Mouse (Mus musculus) kidney, postnatal 14 days (tissue): ENCODE results near the gene Phtf2.
"Not testable (repeated sequence)": the region's sequence is repeated elsewhere in the genome, so short reads cannot be mapped to it uniquely, and the experiment has no call there.

Experiments
- DNase-seq: peaks from one replicate; pipeline ENCODE4 v3.0.0; 2022; ENCODE audit warnings: mixed read lengths

Gene Phtf2

DNA sequence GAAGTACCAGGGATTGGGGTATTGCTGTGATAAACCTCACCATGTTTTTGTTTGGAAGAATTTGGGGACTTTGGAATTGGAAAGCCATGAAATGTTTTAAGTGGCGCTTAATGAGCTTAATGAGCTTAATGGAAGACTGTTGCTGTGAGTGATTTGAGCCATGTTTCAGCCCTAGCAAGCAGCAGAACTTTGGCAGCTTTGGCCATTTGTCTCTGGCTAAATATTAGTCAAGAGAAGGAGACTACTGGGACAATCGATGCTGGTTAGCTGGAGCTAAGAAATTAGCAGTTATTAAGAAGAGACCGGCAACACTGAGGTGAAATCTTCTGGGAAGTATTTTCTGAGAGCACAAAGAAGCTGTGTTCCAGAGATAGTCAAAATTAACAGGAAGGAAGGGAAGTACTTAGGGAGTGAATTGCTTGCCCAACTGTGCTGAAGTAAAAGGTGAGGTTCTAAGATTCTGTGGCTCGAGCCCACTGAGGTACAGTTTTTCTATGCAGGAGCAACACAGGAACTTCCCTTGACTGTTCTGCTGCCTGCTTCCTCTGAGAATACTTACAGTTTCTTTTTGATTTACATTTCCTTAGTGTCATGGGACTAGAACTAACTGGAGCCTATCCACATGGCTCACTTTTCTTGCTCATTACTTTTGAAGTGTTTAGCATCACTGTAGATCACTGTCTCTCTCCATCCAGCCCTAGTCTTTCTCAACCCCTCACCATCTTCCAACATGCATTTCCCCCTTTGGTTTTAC lies 17.5 kb downstream of the Phtf2 start:
- DNase-seq: peak; percentile 24

DNA sequence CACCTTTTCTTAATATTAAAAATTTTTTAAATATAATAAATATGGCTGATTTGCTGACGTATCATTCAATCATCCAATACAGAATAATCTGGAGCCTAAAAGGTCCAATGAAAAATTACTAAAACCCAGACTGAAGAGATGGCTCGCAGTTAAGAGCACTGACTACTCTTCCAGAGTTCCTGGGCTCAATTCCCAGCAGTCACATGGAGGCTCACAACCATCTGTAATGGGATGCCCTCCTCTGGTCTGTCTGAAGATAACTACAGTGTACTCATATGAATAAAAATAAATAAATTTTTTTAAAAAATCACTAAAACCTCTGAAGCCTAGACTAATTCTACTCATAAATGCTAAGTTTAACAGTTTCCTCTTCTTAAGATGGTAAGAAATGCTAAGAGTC lies 20.0 kb downstream of the Phtf2 start:
- no peak for DNase-seq

DNA sequence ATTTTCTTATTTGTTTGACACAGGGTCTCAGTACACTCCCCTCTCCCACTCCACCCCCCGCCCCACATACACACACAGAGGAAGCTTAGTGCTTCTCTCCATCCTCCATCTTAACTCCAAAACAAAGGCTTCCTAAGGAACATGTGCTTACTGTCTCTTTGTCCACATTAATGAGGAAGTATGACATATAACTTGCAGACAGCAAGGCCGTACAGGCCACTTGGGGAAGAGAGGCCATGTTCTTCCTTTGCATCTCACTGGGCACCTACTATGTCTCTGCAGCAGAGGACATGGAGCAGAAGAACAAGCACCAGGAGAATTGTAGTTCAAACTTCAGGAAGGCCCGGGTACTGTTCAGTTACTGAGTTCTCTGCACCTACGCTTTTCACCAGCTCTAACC lies 21.4 kb downstream of the Phtf2 start:
- no peak for DNase-seq

- no peak for DNase-seq
Measured at GRCm38 (mm10) chr5:20858404-20858803, 23.5 kb downstream of the Phtf2 start.

DNA sequence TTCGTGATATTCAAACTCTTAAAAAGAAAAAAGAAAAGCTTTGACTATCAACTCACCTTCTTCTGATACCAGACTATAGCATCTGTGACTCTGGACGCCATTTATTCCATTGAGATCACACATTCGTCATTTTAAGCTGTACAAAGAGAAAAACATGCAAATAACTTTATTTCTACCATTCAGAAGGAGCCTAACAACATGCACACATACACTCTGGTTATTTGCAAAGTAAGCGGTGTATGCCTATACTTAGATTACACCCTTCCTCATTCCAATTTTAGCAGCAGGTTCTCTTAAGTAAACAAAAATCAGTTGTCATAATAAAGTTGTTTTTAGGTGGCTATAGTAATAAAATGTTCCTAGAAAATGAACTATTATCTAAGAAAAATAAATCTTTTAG lies 26.9 kb downstream of the Phtf2 start:
- no peak for DNase-seq

GRCm38 (mm10) chr5:20847010-20847409 lies 34.9 kb downstream of the Phtf2 start:
- DNase-seq: no peak

DNA sequence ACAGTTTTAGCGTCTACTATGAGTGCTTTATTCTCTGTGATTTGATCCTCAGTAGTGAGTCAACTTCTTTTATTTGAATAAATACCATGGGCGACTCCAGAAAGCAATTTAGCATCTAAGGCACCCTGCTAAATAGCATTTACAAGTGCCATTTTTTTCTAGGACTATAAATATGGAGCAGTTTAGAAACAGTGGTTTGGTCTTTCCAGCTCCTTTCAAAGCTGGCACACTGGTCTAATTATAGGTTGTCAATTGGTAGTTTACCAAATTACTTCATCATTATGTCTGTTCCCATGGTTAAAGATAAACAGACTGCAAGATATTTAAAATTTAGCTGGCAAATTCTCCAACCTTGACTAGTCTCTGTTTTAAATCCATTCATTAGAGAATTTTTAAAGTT lies 38.1 kb downstream of the Phtf2 start:
- DNase-seq: no peak

DNA sequence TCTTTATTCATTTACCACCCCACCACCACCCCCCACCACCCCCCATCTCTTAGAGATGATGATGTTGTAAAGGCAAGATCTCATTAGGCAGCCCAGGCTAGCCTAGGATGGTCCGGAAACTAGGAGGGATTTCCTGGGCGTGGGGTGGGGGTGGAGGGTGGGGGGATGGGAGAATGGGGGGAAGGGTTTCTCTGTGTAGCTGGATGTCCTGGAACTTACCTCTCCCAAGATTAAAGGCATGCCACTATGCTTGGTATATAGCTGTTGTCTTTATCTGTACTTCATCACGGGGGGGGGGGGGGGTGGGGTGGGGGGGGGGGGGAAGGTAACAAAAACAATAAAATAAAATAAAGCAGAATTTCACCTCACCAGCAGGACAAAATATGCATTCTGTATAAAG lies 38.5 kb downstream of the Phtf2 start:
- no peak for DNase-seq

DNA sequence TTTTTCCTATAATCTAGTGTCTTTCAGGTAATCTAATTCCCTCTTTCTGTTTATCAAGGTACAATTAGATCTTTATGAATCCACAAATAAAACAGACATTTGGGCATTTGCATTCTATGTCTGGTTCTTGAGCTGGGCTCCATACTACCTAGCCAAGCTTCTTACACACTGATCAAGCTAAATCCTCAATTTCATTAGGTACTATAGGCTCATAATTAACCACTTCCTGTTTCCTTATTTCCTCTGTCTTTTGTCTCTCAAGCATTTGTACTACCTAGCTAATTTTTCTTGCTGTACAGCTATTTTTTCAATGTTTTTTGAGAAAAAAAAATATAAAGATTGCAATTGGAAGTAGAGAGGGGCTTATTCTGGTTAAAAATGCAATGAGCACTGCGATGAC lies 44.8 kb downstream of the Phtf2 start:
- no peak for DNase-seq

GRCm38 (mm10) chr5:20834399-20834798 lies 47.5 kb downstream of the Phtf2 start:
- no peak for DNase-seq

GRCm38 (mm10) chr5:20831433-20831832 lies 50.5 kb downstream of the Phtf2 start:
- DNase-seq: no peak

GRCm38 (mm10) chr5:20830717-20831116 lies 51.2 kb downstream of the Phtf2 start:
- no peak for DNase-seq

GRCm38 (mm10) chr5:20821647-20822046 lies 60.3 kb downstream of the Phtf2 start:
- DNase-seq: no peak

DNA sequence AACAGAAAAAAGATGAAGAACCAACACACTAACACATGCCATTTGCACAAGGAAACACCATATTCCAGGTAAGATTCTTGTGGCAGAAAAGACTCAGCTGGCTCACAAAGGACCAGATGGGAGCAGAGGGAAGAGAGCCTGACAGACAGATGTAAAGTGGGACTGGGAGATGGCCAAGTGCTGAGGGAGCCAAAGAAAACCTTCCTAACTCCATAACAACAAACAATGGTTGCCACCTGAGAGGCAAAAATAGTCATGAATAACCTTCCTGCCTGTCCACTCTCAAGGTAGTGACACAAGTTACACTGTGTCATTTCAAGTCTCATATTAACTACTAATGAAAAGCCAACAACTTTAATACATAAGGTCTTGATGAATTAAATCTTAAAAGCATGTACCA lies 60.8 kb downstream of the Phtf2 start:
- DNase-seq: no peak

DNA sequence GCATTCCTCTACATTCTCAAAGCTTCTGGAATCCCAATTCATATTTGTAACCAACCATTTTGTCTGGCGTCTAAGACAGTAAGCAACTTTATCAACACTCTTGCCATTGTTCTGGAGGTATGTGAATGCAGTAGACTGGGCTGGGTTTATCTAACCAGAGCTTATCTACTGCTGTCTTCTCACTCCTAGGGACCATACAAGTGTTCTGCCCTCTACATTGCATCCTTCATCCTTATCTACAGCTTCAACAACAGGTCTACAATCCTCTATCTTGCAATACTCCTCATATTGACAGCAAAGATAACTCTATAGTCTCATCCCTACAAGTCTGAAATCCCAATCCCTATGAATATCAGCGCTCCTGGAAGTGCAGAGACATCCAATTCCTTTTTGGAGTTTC lies 66.8 kb downstream of the Phtf2 start:
- DNase-seq: no peak

DNA sequence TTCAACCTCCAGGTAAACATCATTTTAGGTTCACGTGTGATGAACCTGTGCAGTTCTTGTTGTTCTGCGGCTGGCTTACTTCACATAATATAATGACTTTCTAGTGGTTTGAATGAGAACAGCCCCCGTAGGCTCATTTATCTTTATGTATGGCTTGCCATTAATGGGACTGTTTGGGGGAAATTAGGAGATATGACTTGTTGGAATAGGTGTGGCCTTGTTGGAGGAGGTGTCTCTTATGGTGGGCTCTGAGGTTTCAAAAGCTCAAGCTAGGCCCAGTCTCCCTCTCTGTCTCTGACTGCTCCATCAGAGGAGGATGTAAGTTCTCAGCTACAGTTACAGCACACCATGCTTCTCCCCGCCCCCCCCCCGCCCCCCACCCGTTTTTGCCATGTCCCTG lies 71.5 kb downstream of the Phtf2 start:
- DNase-seq: no peak

DNA sequence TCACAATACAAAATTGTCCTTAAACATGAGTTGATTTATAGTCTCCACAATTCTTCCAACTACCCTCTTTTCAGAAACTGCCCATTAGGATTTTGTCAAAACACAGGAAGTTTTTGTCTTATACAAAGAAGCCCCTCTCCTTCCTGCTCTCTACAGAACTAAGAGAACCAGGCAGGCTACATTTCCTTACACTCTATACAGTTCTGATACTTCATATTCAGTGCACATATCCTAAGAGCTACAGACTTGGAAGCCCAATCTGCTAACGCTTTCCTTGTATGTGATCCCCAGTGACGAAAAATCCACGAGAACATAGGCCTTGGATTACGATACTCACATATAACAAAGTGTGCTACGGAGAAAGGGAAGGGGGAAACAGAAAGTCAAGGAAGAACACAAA lies 86.0 kb downstream of the Phtf2 start:
- no peak for DNase-seq

DNA sequence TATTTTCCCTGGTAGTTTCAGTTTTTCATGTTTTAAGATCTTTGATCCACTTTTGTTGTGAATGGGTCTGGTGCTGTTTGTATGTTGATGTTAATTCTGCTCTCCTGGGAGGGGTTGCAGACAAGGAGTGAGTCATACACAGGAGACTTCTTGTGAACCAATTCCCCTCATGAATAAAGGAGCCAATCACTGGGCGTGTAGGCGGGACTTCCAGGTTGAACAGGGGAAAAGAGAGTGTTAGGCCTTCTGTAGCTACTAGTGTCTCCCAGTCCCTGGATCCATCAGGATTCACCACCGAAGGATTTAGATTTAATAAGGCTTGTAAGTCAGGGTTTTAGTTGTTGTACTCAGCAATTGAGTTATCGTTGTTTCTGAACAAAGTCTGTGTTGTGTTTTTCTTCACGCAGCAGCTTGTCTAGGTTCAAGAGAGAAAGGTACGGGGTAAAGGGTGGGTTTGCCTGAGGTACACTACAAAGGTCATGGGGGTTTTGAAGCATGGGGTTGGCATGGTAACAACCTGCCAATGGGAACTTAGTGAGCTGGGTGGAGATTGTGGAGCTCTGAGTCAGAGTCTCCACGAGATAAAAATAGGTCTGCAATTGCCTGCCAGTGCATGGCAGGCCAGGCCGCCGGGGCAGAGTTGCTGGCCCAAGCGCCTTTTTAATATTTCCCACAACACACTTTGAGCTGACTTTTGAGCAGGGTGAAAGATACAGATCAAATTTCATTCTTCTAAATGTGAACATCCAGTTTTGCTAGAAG lies 90.0 kb downstream of the Phtf2 start:
- DNase-seq: peak; percentile 27

DNA sequence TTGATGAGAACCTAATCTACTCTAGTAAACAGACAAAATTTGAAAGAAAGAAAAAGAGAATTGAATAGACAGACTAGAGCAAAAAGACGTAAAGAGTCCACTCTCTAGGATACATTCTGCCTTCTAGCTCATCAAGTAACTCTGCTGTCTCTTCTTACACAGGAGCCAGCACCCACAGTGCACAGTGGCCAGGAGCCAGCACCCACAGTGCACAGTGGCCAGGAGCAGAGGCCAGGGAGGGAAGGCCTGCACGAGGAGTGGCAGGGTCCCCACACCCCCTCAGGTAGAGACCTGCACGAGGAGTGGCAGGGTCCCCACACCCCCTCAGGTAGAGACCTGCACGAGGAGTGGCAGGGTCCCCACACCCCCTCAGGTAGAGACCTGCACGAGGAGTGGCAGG lies 95.5 kb downstream of the Phtf2 start:
- not testable (repeated sequence) for DNase-seq

GRCm38 (mm10) chr5:20781116-20781515 lies 100.8 kb downstream of the Phtf2 start:
- DNase-seq: no peak

GRCm38 (mm10) chr5:20779191-20779590 lies 102.7 kb downstream of the Phtf2 start:
- DNase-seq: no peak

- no peak for DNase-seq
Measured at GRCm38 (mm10) chr5:20778274-20778984, 103.5 kb downstream of the Phtf2 start.

DNA sequence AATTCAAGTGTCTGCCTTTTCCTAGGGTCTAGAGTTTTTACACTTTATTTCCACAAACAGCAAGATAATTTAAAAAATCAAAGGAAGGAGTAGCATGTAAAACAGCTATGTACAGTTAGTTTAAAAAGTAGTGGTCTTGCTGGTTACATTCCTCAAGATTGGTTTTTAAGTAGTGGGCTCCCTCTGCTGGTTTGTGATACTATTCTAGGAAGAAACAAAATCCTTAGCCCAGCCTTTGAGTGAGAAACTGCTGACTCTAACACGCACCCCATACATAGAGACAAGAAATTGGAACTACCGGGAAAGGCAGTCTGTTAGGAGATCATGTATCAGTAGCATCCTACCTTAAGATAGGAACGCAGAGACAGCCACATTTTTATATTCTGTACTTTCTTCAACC lies 108.6 kb downstream of the Phtf2 start:
- DNase-seq: peak; percentile 29

DNA sequence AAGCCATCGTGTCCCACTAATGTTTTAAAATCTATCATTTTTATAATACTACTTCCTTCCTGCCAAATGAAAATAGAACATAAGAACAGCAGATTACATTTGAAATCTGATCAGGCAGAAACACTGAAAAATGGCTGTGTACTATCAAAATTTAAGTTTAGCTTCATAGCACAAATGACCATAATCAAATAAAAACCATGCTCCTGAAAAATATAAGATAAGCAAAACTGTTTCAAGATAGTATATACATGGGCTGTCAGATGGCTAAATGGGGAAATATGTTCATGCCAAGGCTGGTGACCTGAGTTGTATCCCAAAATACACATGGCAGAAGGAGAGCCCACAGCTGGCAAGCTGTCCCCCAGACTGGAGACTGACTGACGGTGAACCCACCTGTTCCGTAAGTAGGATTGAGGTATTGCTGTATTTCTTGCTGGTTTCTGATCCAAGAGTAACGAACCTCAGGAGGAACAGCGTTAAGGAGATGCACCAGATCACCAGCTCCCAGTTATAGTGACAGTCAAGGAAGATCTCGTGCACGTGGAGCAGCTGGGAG lies 116.5 kb downstream of the Phtf2 start:
- DNase-seq: no peak
